Mouse (Mus musculus) T-helper 17 cell (primary cell): ENCODE data around the gene Met.

Experiments
- in situ Hi-C, 2 experiments: fragments of 300-600 bp; cut with MboI, MseI; formaldehyde crosslinking; loops; 1 replicate in 1 of 2; 2 replicates in 1 of 2; pipeline ENCODE4 v1.15.1; 2025; ENCODE audit warnings: high pct_unique_total_duplicates in 2 of 2

Met gene

DNA sequence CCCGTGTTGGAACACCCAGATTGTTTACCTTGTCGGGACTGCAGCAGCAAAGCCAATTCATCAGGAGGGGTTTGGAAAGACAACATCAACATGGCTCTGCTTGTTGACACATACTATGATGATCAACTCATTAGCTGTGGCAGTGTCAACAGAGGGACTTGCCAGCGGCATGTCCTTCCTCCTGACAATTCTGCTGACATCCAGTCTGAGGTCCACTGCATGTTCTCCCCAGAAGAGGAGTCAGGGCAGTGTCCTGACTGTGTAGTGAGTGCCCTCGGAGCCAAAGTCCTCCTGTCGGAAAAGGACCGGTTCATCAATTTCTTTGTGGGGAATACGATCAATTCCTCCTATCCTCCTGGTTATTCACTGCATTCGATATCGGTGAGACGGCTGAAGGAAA is 27.9 kb downstream of the Met start:
- in situ Hi-C loops = no loop called here

DNA sequence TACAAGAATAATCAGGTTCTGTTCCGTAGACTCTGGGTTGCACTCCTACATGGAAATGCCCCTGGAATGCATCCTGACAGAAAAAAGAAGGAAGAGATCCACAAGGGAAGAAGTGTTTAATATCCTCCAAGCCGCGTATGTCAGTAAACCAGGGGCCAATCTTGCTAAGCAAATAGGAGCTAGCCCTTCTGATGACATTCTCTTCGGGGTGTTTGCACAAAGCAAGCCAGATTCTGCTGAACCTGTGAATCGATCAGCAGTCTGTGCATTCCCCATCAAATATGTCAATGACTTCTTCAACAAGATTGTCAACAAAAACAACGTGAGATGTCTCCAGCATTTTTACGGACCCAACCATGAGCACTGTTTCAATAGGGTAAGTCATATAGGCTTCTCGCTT is 28.5 kb downstream of the Met start:
- in situ Hi-C loops = no loop called here

DNA sequence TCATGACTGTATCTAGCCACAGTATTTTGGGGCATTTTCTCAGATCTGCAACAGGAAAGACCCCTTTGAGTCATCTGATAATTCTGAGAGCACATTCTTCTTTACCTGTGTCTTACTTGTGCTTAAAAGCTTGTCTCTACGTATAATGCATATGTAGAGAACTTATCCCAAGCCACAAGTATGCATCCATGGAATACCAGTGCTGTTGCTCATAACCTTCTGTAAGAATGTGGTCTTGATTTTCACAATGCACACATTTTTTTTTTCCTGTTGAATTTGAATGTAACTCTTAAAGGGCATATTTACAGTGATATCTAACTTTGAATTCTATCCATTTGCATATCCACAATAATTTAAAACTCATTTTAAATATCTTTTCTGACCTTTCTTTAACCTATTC is 31.8 kb downstream of the Met start:
- in situ Hi-C loops = no loop called here

DNA sequence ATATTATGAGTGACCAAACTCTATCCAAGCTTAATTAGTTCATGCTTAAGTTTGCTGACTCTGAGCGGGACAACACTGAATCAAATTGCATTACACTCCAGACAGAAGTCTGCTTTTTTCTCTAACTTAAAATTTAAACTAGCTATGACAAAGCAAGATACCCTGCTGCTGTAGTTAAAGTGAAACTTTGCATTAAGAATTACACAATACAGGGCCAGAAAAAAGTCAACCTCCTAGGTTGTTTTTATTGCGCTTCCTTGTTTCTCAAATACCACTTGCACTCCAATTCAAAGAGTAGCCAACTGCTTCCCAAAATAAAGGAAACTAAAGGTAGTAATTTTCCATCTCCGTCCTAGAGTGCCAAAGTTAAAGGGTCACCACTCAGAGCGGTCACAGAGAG is 33.8 kb downstream of the Met start:
- in situ Hi-C loops = no loop called here

DNA sequence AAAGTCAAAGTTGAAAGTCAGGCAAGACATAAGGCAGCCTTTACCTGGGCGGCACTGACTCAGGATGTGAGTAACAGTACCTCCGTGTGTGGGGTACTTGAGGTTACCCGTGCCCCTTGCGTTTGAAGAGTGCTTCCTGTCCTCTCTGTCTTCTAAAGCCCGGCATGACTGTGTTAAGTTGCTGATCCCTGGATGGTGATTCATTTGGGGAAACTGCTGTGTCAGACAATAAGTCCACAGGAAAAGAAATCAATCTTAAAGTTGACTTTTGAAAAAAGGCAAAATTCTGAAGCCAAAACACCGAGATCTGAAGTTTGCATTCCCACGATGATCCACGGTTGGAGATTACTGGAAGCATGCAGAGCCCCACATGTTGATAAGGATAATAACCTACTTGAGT is 35.2 kb downstream of the Met start:
- in situ Hi-C loops = no loop called here

DNA sequence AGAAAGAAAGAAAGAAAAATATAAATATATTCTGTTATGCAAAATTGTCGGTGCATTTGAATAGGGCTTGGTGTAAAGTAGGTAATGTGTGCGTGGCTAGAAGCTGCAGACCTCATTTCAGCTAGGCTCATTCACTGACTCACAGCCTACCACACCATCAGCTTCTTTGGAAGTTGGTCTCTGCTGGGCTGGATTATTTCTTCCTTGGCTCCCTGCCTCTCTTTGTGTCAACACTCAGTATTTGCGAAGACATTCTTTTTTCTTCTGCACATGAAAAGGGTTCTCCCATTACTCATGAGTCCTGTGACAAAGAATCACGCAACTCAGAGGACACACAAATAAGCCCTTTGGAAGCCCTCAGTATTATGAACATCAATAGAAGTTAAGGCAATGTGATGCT is 37.8 kb downstream of the Met start:
- in situ Hi-C loops = loop anchor here in 1 of 2 experiments (10.0 kb wide), 1 partner anchor 397 kb away; no protein-coding TSS in a partner anchor

DNA sequence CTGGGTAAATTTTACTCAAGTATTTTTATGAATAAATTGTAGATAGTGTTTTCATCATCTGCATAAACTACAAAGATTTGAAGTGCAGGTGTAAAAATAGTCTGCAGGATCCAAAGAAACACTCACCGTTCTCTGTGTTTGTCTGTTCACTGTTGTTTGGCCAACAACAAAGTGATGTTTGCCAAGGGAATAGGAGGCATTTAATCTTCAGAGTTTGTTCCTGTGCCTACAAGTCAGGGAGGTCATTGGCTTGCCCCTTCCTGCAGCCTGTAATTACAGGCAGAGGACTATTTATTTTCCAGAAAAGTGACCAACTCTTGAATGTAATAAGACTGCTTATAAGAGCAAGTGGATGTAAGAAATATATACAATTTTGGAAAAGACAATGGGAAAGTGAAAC is 38.7 kb downstream of the Met start:
- in situ Hi-C loops = loop anchor here in 1 of 2 experiments (10.0 kb wide), 1 partner anchor 398 kb away; no protein-coding TSS in a partner anchor

DNA sequence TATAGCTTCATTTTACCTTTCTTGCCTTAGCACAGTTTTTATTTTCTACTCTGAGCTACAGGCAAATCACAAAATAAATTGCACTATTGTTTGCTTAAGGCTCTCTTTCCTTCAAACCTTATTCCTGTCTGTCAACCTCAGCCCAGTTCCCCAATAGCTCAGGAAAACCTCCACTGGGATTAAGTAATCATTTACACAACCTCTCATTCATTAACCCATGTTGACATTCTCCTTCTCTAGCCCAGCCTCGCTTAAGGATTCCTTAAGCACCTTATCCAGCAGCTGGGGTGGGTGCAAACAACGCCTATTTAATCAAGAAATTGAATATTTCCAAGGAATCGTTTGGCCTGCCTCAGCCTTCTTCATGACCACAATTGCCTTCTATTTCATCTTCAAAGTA is 40.1 kb downstream of the Met start:
- in situ Hi-C loops = loop anchor here in 1 of 2 experiments (10.0 kb wide), 1 partner anchor 399 kb away; no protein-coding TSS in a partner anchor

DNA sequence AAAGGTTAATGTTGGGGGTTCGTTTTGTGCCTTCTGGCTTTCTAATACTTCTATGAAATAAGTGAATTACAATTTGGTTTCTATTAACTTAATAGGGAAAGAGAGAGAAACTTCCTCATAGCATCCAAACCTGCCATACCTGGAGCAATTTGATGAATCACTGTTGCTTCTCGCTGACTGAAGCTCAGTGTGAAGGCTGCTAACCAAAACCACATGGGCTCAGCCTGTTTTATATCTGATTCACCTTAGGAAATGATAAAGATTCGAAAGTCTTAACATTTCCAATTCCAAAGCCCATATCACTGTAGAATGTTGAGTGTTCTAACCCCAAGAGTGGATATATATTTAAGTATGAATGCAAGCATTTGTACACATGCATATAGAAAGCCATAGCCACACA is 41.9 kb downstream of the Met start:
- in situ Hi-C loops = loop anchor here in 1 of 2 experiments (10.0 kb wide), 1 partner anchor 401 kb away; no protein-coding TSS in a partner anchor

DNA sequence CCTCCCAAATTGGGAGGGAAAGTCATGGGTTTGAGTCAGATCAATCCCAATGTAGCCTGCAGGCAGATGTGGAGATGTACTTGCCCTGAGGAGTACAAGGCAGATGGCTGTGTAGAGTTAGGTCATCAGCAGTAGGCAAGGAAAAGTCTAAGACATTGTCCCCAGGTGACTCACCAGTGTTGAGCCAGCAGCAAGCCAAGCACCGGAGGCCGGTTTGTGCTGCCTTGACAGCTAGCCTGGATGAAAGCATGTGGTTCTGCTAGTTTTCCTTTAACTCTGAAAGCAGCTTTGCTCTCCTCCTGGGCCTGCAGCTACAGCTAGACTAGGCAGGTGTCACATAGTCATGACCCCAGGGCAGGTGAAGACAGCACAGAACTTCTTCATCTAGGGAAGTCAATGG is 43.2 kb downstream of the Met start:
- in situ Hi-C loops = loop anchor here in 1 of 2 experiments (10.0 kb wide), 1 partner anchor 402 kb away; no protein-coding TSS in a partner anchor

DNA sequence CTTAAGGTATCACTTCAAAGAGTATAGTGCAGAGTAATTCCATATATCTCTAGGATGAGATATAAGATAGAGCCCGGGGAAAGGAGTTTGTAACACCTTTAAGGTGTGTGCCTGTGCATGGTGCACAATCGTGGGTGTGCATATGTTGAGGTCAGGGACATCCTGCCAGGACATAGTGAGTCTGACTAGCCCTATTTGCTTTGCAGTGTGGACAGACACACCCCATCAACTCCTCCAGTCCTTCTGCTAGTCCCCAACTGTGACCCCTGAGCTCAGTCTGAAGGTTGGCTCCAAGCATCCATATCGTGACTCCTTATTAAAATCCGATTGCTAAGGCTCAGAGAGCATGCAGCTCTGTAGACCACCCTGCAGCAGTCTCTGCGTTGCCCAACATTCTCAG is 44.6 kb downstream of the Met start:
- in situ Hi-C loops = loop anchor here in 1 of 2 experiments (10.0 kb wide), 1 partner anchor 403 kb away; no protein-coding TSS in a partner anchor

DNA sequence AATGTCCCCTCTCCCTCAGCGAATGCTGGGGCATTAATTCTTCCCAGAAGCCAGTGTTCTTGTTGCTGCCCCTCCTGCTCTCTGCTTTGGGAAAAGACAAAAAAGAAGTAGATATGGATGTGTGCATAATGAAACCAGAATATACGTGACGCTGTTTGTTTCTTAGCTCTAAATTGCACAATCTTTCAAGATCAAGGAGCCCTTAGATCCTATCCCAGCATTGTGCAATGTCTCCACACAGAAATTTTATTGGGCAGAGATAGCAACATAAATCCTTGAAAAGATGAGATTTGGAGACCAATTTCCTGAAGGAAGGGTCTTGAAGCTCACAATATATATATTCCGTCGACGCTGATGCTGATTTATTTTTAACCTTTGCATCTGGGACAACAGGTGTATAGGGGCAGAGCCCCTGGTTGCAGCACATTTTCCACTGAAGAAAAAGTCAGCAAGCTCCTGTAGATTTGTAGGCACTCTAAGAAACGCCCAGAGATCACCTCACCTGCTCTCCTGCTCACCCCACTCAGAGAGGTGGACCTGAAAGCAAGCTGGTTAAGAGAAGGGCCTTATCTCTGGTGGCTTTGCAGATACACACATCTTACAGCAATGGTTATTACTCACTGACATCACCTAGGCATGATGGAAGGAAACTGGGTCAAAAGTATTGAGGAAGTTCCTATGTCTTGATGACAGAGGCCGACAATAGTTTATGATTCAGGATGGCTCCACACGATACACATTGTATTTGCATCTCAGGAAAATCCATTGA is 45.2 kb downstream of the Met start:
- in situ Hi-C loops = loop anchor here in 1 of 2 experiments (10.0 kb wide), 1 partner anchor 404 kb away; no protein-coding TSS in a partner anchor

DNA sequence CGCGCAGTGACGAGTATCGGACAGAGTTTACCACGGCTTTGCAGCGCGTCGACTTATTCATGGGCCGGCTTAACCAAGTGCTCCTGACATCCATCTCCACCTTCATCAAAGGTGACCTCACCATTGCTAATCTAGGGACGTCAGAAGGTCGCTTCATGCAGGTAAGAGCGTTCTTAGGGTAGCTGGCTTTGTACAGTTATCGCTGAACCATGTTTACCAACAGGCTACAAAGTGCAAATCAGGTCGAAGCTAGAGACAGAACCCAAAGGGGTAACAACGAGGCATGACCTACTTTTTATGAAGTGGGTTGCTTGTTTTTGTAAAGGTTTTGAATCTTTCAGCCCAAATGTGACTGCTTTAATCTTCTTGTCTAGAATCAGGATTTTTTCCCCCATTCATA is 49.8 kb downstream of the Met start:
- in situ Hi-C loops = no loop called here

DNA sequence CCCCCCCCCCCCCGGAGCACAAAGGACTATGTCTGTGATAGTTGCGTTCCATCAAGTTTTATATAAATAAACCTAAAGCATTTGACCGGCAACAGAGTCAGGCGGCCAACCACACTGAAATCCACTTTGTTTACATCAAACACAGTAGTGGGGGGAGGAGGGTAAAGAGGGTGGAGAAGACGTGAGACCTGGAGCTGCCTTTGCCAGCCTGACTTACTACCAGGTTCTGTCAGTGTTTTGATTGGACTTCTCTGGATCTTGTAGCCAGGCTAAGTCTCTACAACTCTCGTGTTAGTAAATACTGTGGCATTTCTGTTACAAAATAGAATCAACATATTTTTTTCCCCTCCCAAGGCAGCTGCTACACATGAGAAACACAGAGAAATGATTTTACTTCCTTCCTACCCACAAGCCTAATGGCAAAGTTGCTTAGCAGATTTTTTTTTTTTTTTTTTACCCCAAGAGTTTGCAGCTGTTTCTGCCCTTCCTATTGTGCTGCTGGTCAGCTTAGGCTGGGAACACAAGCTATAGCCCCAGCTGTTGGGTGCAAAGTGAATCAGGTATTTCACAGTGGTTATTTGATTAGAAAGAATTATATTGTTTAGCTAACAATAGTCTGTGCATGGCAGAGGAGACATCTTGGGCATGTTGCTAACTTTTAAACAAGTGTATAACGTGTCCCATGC is 52.3 kb downstream of the Met start:
- in situ Hi-C loops = no loop called here

DNA sequence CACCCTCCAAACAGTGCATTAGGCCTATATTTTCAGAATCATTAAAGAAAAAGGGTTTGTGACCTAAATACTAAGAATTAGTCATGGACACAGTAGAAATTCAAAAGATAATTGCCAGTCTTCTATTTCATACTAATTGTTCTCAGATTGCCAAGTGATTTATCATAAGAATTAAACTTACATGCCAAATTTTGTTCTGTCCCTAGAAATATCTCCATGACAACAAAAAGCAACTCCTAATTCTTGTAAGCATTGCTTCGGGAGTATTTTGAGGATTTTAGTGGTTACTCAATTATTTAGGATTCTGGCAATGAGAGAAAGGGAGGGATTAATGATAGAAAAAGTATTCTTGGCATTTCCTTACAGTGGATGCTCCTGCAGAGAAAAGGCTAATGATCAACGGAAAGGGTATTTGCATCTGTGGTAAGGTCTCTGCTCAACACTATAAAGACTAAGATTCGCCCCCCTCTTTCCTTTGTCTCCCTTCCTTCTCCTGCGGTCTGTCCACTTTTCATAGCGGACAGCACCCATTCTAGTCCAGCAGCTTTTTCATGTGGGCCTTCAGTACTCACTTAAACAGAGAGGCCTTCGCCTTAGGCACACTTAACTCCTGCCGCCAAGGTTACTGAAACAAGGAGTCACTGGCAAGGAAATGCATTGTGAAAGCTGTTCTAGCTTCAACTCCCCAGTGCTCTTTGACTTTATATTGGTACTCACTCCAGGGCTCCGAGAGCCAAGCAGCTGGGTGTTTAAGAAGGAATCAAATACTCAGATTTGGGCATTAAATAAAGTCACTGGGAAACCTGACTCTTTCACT is 58.5 kb downstream of the Met start:
- in situ Hi-C loops = no loop called here

DNA sequence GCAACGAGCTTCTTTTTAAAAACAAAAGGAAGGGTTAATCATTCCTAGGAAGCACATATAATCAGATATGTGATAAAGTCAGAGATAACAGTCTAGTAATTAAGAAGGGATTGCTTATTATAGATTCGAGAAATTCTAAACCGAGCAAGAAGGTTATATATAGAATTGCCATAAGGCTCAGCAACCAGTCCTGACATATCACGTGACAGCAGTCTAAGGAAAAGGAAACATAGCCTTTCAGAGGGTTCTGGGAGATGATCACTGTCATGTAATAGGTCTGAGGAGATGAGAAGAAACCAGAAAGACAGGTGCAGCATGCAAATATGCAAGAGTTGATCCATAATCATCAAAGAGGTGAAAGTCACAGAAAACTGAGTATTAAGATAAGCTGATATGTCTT is 59.3 kb downstream of the Met start:
- in situ Hi-C loops = no loop called here

DNA sequence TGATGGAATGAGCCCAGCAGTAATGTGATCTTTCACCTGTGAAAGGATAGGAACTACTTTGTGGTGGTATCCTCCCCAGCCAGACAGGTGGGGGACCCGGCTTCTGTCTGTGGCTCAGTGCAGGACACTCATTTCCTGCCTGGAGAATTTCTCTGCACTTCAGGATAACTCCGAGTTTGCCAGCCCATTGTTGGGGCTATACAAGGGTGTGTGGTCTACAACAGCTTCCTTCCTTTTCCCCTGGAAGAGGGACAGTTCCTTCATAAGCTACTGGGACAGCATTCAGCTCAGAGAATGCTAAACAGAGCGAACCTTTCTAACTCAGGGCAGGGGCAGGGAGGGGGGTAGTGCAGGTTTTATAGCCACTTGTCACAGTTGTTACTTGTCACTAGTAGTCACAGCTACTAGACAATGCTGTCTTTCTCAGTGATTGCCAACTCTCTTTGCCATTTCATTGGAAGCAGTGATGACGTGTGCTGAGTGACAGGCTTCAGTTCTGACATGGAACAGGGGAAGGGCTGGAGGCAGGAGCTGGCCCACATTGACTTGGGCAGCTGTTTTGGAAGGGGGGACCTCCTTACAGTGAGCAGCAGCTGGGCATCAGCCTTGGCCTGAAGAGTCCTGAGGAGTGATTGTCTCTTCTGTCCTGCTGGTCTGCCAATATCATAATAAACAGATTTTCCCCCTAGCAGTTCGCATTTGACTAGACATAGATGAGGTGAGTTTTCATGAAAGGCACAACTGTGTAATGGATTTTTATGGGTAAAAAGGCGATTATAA is 66.1 kb downstream of the Met start:
- in situ Hi-C loops = no loop called here

DNA sequence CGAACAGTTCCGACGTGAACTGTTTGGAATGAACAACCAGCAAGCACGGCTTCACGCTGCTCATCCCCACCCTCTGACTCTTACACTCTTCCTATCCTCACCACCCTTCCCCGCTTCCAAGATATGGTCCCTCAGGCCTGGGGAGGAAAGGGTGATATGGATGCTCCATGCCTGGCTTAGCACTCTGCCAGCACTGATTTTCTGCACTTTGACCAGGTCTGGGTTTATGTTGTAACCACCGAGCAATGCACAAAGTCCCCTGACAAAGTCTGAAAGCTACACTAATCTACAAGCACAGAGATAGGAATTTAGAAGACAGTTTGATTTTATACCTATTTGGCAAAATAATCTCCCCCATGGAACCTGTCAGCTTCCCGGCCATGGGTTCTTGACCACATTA is 78.0 kb downstream of the Met start:
- in situ Hi-C loops = no loop called here

DNA sequence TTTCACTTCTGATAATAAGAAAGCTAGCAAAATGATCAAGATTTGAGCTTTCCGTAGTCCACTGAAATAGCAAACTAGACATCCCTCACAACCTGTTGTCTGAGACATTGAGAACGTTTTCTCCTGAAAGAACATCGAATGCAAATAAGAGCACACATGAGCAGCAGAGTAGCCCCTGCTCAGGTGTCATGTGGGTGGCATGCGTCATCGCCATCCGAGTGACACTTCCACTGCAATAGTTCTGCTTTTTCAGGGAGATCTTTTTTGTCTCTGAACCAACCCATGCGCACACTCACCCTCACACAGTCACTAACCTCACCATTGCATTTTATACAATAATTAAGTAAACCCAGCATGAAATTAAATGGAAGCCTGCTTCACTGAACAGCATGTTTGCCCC is 78.8 kb downstream of the Met start:
- in situ Hi-C loops = no loop called here

DNA sequence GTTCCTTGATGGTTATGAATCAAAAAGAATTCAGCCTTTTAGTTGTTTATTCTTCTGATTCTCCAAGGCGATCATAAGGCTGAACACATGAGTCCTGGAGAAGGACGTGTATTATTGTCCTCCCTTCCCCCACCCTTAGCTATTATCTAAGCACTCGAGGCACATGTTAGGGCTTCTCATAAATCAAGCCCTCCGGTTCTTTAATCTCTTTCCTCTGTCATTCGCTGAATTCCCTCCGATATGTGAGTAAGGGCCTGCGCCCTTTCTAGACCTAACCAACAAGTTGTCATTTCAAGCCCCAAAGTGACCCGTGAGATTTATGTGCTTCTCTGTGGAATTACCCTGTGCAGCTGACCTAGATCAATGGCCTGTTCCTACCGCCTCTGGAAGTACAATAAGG is 81.9 kb downstream of the Met start:
- in situ Hi-C loops = no loop called here

DNA sequence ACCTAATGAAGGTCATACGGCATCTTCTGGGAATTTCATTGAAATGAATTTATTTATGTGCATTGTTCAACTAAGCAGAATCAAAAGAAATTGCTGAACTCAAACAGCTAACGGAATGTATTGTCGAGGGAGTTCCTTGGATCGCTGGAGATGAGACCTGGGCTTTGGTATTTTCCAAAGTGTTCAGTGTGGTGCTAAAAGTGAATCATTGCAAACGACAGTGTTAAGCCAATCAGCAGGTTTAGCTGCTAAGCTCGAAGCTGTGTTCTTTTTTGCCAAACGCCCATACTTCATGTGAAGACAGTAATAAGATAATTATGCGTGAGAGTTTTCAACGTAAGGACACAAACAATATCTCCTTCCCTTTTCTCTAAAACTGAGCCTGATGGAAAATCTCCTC is 82.7 kb downstream of the Met start:
- in situ Hi-C loops = no loop called here
